Mouse (Mus musculus) midbrain, embryonic 10.5 days (tissue): ENCODE data around the gene Grm7. TPM values are rescaled to one million over a fixed set of nuclear protein-coding genes. Genes with fewer than 3 reads are reported as not detected.
A peak's percentile ranks its signal among the peaks of the same experiment; 100 is the strongest.

Source experiments
- DNase-seq: peaks from one replicate; pipeline ENCODE4 v3.0.0-alpha.2; 2017; ENCODE audit warnings: low spot score
- H3K27ac ChIP-seq: fragments of 300-500 bp; sonication (generic); replicated peaks from 2 replicates; pipeline ENCODE4 v1.5.1; 2016; ENCODE audit warnings: mild to moderate bottlenecking
- H3K27me3 ChIP-seq: fragments of 300-500 bp; sonication (generic); 2 replicates; pipeline ENCODE4 v1.6.1; 2016; ENCODE audit warnings: low read depth, mild to moderate bottlenecking; ENCODE audit not compliant: poor library complexity, severe bottlenecking
- H3K36me3 ChIP-seq: fragments of 300-500 bp; sonication (generic); 2 replicates; pipeline ENCODE4 v1.6.1; 2016; ENCODE audit warnings: mild to moderate bottlenecking, moderate library complexity
- H3K4me1 ChIP-seq: fragments of 300-500 bp; sonication (generic); 2 replicates; pipeline ENCODE4 v1.6.1; 2016
- H3K4me3 ChIP-seq: fragments of 300-500 bp; sonication (generic); 2 replicates; pipeline ENCODE4 v1.5.1; 2016; ENCODE audit warnings: mild to moderate bottlenecking, moderate library complexity
- H3K9me3 ChIP-seq: fragments of 300-500 bp; sonication (generic); replicated peaks from 2 replicates; pipeline ENCODE4 v1.6.1; 2016; ENCODE audit warnings: mild to moderate bottlenecking
- WGBS: fragments of 180-500 bp; shearing (Covaris S2); methylation state at CpG from one replicate; pipeline ENCODE4 v1.1.7; 2016; 5-methylcytosine and 5-hydroxymethylcytosine counted together
- polyA plus RNA-seq: library from polyadenylated mRNA; unstranded; fragments of >200 nt; fragmentation: Nextera tagmentation; extraction: Ambion mirVana; gene quantifications from 2 replicates; pipeline ENCODE4 v1.2.1, GENCODE M21; 2016

The Grm7 gene
- polyA plus RNA-seq, result 0.41 and 1.2 TPM in 2 replicates

DNA sequence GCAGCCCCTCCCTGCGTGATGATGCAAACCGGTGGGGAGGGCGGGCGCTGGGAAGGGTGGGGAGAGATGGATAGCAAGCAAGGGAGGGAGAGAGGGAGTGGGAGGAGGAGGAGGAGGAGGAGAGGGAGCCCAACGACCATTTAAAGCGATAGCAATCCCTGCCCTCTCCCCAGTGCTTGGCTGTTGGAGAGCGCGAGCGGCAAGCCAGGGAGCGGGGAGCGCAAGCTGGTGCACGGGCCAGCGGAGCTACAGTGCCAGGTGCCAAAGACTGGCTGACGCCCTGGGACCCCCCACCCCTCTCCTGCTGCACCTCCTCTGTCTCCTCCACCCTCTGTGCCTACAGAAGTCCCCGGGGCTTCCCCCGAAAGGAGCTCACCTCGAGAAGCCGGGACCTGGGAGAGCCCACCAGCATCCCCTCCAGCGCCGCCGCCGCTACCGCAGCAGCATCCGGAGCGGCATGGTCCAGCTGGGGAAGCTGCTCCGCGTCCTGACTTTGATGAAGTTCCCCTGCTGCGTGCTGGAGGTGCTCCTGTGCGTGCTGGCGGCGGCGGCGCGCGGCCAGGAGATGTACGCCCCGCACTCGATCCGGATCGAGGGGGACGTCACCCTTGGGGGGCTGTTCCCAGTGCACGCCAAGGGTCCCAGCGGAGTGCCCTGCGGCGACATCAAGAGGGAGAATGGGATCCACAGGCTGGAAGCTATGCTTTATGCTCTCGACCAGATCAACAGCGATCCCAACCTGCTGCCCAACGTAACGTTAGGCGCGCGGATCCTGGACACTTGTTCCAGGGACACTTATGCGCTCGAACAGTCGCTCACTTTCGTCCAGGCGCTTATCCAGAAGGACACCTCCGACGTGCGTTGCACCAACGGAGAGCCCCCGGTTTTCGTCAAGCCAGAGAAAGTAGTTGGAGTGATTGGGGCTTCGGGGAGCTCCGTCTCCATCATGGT, at the start of gene Grm7:
TSS of gene Grm7 (plus strand) at position 171 of the 951 bp plus-strand sequence.
- Histone ChIP-seq H3K27me3 (peaks cover 59% of the 10 kb centered on the region), H3K9me3 (no peaks in the 10 kb centered on the region), H3K4me1 (peaks cover 24% of the 10 kb centered on the region), H3K27ac (peak within 1 kb of the TSS; percentile 15; the same call in 1 of the 2 replicates), H3K36me3 (no peaks in the 10 kb centered on the region), H3K4me3 (peak within 1 kb of the TSS; percentile 70)
- WGBS, result under 1% methylated on average over 61 of the region's 65 CpGs
- DNase-seq, result peak; percentile 69

DNA sequence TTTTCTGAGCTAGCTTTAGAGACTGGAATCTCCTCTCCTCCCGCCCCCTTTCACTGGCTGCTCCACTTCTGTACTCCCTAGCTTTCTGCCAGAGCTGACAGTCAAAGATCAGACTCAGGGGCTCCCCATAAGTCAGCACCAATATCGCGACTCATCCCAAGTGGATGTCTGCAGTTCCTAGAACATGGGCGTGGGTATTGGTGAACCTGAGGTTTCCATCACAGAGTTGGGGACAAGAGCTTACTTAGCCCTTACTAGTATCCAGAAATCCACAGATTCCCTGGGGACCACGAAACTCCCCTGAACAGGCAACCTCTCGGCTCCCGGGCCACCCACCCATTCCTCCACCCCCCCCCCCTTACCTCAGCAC, 355 bp upstream of the Grm7 start:
- no peak for DNase-seq
- H3K27ac ChIP-seq, result no peak overlapping the region; the same call in 1 of the 2 replicates
- peaks cover 59% of the 10 kb centered on the region for H3K27me3 ChIP-seq
- H3K36me3 ChIP-seq, result no peaks in the 10 kb centered on the region
- H3K4me1 ChIP-seq, result peaks cover 24% of the 10 kb centered on the region
- WGBS, result 3% methylated on average over 7 of the region's 7 CpGs
- H3K9me3 ChIP-seq, result no peaks in the 10 kb centered on the region
- H3K4me3 ChIP-seq, result peak overlapping the region; percentile 70

DNA sequence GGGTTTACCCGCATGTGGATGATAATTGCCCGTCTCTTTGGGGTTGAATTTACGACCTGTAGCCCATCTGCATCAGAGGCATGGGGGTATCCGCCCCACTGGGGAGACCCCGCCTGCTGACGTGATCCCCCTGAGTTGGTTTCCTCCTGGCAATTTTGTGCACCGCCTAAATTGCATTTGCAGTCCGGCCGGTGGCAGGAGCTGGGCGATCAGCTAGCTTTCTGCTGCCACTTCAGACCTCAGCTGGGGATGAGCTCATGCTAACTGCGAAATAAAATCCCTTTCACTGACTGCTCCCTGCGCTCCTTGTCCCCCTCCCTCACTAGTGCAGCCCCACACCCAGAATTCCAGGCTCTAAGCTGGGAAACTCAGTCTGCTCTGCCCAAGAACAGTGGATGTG, 1.5 kb downstream of the Grm7 start:
- WGBS, result 2% methylated on average over 12 of the region's 12 CpGs
- H3K27ac ChIP-seq, result no peak overlapping the region
- H3K36me3 ChIP-seq, result no peaks in the 10 kb centered on the region
- no peaks in the 10 kb centered on the region for H3K9me3 ChIP-seq
- peaks cover 59% of the 10 kb centered on the region for H3K27me3 ChIP-seq
- DNase-seq, result peak; percentile 26
- H3K4me1 ChIP-seq, result peaks cover 24% of the 10 kb centered on the region
- peak overlapping the region; percentile 70 for H3K4me3 ChIP-seq

DNA sequence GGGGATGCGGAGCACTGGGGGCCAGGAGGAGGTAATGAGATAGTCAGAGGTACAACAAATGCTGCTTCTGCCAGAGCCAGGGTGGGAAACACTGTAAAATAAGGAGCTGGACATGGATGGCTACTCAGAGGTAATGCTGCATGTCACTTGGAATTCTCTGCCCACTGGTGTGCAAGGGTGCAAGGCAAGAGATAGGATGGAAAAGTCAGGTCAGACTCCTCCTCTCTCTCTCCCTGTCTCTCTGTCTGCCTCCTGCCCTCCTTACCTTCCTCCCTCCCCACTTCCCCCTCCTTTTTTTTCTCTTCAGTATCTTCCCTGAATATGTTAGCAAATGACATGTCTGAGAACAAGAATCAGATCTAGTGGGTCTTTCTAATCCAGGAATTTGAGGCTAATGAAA, 3.8 kb downstream of the Grm7 start:
- peaks cover 48% of the 10 kb centered on the region for H3K27me3 ChIP-seq
- no peak for DNase-seq
- no peaks in the 10 kb centered on the region for H3K36me3 ChIP-seq
- peaks cover 24% of the 10 kb centered on the region for H3K4me1 ChIP-seq
- WGBS, result 92% methylated on average over 1 of the region's 1 CpGs
- no peaks in the 10 kb centered on the region for H3K9me3 ChIP-seq
- no peak overlapping the region for H3K4me3 ChIP-seq
- no peak overlapping the region for H3K27ac ChIP-seq

DNA sequence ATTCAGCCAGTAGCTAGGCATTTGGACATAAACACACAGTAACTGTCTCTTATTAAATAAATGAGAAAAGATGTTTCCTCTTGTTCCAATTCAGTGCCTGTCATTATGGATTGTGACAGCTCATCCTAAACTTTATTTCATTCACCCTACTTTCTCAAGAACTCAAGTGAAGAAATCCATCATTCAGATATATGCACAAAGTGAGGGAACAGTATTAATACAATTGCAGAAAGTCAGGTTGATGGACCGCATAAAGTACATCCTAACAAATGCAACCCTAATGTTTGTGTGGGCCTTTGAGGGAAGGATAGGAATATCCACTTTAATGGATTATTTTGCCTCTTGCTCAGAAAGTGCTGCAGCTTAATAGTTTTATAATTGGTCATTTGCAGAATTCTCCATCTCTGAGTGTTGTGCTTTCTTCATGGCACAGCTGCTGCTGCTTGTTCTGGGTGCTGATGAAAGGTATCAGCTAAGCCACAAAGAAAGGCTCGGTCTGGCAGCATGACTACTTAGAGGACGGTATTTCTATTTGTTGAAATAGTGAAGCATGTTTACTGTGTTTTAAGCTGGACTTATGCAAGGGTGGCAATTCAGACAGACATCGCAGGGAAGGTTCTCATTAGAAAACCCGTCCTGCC, 8.1 kb downstream of the Grm7 start:
- 73% methylated on average over 5 of the region's 5 CpGs for WGBS
- H3K27me3 ChIP-seq, result peaks cover 6% of the 10 kb centered on the region
- no peaks in the 10 kb centered on the region for H3K36me3 ChIP-seq
- no peak overlapping the region for H3K27ac ChIP-seq
- no peaks in the 10 kb centered on the region for H3K9me3 ChIP-seq
- no peaks in the 10 kb centered on the region for H3K4me1 ChIP-seq
- DNase-seq, result no peak
- H3K4me3 ChIP-seq, result no peak overlapping the region

DNA sequence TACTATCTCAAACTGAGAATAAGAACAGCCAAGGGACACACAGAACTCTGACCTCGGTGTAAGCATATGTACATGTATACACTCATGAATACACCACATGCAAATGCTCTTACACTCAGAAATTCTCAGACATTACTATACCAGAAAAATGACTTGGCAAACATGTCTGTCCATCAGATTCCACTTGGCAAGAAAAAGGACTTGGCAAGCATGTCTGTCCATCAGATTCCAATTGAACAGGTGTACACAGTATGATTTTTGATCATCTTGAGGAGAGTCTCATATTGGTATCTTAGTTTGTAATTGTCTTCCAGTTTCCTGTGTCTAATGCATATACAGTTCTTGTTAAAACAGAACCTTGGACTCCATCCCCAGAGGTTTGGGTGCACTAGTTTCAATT, 19.1 kb downstream of the Grm7 start:
- no peak for DNase-seq
- H3K27me3 ChIP-seq, result no peaks in the 10 kb centered on the region
- 87% methylated on average over 1 of the region's 1 CpGs for WGBS
- no peaks in the 10 kb centered on the region for H3K9me3 ChIP-seq
- no peaks in the 10 kb centered on the region for H3K4me1 ChIP-seq
- no peaks in the 10 kb centered on the region for H3K36me3 ChIP-seq
- no peak overlapping the region for H3K4me3 ChIP-seq
- H3K27ac ChIP-seq, result no peak overlapping the region

DNA sequence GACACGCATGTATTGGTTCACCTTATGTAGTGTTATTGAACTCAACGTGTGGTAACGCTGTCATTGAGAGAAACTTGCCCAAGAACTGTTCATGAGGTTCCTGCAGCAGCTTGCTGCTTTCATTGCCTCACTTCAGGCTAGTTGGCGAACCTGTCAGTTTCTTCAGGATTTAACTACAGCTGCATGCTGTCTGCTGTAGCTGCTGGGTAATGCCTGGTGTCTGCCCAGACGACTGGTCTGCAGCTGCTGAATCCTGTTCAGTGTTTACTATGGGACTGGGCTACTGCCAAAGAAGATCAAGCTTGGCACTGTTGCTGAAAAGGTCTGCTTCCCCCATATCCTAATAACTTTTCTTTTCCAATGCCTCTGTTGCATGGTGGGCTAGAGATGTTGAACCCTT, 23.1 kb downstream of the Grm7 start:
- Histone ChIP-seq H3K36me3 (no peaks in the 10 kb centered on the region), H3K27me3 (no peaks in the 10 kb centered on the region), H3K4me1 (no peaks in the 10 kb centered on the region), H3K27ac (no peak overlapping the region), H3K4me3 (no peak overlapping the region), H3K9me3 (no peaks in the 10 kb centered on the region)
- DNase-seq, result no peak
- 69% methylated on average over 5 of the region's 5 CpGs for WGBS

DNA sequence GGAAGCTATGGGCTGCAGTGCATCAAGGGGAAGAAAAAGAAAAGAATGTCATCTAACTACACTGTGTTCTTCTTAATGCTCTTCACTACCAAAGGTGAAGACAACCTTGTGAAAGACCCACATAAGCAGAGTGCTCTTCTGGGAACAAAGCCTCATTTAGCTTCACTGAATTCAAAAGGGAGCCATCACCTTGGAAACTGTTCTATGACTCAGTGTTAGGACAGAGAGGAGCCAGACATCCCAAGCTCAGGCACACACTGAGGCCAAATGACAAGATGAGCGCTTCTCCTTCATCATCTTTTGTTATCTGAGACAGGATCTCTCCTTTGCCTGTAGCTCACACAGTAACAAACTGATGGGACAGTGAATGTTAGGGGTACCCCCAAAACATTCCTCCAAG, 45.6 kb downstream of the Grm7 start:
- Histone ChIP-seq H3K27me3 (no peaks in the 10 kb centered on the region), H3K36me3 (no peaks in the 10 kb centered on the region), H3K4me3 (no peak overlapping the region), H3K27ac (0 out of 2 replicates have a peak overlapping the region, but pooled peaks have one; percentile 13), H3K4me1 (peaks cover 5% of the 10 kb centered on the region; the same call in 1 of the 2 replicates), H3K9me3 (no peaks in the 10 kb centered on the region)
- WGBS, result 68% methylated on average over 1 of the region's 1 CpGs
- DNase-seq, result no peak

DNA sequence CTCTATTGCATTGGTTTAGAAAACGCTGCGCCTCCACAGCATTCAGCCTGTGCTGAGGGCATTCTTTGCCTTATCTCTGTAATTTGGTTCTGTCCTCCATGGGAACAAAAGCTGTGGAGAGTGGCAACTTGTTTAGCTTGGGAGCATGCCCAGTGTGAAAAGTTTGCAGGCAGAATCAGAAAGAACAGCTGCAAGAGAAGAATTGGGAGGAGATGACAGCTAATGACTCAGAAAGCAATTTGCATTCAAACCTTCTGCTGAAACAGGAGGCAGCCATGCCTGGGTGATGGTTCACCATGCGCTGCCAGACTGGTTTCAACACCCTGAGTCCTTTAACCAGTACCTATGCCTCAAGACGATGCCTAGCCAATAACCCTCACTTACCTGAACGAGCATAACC, 64.4 kb downstream of the Grm7 start:
- Histone ChIP-seq H3K4me1 (no peaks in the 10 kb centered on the region), H3K27ac (no peak overlapping the region), H3K36me3 (no peaks in the 10 kb centered on the region), H3K4me3 (no peak overlapping the region), H3K27me3 (no peaks in the 10 kb centered on the region), H3K9me3 (no peaks in the 10 kb centered on the region)
- no peak for DNase-seq
- 86% methylated on average over 5 of the region's 5 CpGs for WGBS

DNA sequence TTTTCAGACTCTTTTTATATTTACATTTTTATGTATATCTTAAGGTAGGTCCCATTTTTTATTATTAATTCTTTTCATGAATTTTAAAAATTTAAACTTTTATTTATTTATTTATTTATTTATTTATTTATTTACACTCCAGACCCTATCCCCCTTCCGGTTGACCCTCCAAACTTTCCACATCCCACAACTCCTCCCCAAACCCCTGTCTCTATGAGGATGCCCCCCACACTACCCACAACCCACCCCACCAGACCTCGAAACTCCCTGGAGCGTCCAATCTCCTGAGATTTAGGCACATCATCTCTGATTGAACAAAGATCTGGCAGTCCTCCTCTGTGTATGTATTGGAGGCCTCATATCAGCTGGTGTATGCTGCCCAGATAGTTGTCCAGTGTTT, 69.6 kb downstream of the Grm7 start:
- Histone ChIP-seq H3K4me1 (no peaks in the 10 kb centered on the region), H3K9me3 (no peaks in the 10 kb centered on the region), H3K4me3 (no peak overlapping the region), H3K36me3 (no peaks in the 10 kb centered on the region), H3K27me3 (no peaks in the 10 kb centered on the region), H3K27ac (no peak overlapping the region)
- DNase-seq, result no peak
- WGBS, result 81% methylated on average over 3 of the region's 3 CpGs

DNA sequence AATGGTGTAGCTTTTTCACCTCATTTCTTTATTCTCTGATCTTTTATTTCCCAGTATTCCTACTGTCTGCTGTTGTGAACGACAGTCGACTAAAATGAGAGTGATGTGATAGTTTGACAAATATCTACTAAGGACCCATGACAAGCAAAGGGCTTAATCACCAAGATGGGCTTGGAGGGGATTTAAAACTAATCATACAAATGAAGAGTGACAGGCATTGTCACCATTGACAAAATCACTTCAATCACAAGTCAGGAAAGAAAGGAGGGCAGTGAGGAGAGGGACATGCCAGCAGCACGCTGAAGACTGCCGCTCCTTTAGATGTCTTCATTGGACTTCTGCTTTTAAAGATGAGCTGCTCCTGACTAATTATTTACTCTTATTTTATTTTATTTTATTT, 78.0 kb downstream of the Grm7 start:
- Histone ChIP-seq H3K9me3 (no peaks in the 10 kb centered on the region), H3K36me3 (no peaks in the 10 kb centered on the region), H3K4me1 (no peaks in the 10 kb centered on the region), H3K4me3 (no peak overlapping the region), H3K27ac (no peak overlapping the region), H3K27me3 (no peaks in the 10 kb centered on the region)
- DNase-seq, result no peak
- 65% methylated on average over 4 of the region's 4 CpGs for WGBS

DNA sequence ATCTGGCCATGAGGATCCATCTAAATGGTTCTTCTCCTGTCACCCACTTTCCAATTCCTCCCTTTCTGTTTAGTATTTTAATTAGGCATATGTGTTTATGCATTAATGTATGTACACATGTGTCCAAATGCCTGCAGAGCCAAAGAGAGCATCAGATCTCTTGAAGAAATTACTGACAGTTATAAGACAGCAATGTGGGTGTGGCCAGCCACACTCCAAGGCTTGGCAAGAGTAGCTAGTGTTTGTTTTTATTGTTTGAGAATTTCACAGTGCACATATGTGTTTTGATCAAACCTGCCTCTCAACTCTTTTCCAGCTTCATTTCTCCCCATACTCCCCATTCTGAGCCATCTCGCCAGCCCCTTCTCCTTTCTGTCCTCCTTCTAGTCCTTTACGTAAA, 88.5 kb downstream of the Grm7 start:
- H3K27ac ChIP-seq, result no peak overlapping the region
- H3K4me1 ChIP-seq, result no peaks in the 10 kb centered on the region
- H3K9me3 ChIP-seq, result no peaks in the 10 kb centered on the region
- H3K4me3 ChIP-seq, result no peak overlapping the region
- WGBS, result 100% methylated on average over 2 of the region's 2 CpGs
- H3K36me3 ChIP-seq, result no peaks in the 10 kb centered on the region
- no peaks in the 10 kb centered on the region for H3K27me3 ChIP-seq
- DNase-seq, result no peak
